Mouse (Mus musculus) testis, postnatal 10 days (tissue): ENCODE data around the gene Dock4.

Experiments used
- DNase-seq: peaks from one replicate; pipeline ENCODE4 v3.0.0; 2021; ENCODE audit warnings: low spot score

The Dock4 gene

DNA sequence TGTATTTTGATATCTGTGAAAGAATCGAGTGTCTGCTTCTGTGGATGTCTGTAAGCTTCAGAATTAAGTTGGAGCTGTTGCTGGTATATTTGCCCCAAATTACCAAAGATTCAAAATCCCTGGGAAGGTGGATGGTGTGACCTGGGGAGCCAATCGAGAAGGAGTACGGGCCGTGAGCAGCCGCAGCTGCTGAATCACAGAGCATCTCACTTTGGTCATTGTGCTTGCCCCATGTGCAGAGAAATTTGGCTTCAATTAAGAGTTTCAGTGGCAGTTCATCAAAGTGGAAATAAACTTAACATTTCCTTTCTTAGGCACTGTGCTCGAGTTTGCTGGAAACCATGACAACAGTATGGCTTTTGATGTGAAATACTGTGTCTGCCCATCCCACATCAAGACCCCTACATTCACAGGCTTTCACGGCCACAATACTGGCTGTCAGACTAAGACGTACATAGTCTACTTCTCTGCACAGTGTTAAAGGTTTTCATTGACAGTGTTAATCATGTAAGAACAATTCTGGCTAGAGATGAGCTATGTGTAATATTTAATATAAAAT, 321.6 kb downstream of the Dock4 start:
- no peak for DNase-seq

DNA sequence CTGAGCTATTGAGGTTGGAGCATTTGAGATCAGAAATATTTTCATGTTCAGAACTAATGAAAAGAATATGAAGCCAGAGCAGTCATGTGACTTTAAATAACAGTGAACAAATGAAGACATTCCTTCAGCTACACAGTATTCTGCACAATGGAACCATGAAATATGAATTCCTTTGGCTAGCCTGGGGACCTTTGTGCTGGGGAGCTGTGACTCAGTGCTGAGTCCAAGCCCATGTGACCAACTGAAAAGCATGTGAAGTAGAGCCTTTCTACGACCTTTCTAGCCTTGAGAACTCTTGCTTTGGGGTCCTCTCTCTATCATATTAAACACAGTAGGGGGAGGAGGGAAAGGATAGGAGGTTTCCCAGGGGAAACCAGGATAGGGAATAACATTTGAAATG, 327.3 kb downstream of the Dock4 start:
- DNase-seq, result no peak

DNA sequence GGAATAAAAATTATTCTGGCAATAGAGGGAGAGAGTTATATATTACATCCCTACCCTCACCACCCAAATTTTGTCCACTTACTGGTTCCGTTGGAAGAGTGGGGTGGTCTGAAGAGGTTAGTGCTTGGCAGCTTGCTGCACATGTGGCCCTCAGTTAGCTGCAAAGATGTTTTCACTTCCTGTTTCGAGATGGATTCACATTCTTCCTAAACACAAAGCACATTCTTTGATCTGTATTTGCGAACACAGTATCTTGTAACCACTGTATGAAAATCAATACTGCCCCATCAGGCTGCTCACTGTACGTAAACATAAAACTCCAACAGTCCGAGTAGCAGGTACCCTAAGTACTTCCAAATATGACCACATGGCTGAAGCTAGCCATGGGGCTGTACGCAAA, 335.8 kb downstream of the Dock4 start:
- DNase-seq, result no peak

DNA sequence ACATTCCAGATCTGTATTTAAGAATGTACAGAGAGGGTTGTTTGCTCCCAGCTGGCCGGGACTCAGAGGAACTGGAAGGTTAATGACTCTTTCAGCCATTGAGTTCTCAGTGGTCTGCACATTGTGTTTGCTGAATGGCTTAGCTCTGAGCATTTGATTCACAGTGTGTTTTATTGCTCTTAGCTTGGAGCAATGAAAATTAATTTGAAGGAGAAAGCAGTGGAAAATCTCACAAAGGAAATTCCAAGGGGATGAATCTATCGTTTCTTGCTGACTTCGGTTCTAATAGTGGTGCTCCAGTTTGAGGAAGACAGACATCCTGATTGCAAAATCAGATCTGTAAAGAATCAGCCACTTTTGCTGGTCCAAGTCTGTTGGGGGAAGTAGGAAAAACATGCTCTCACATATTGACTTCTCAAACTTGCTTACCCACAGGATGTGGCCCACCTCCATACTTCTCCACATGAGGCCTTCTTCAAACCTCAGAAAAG, 342.9 kb downstream of the Dock4 start:
- no peak for DNase-seq

DNA sequence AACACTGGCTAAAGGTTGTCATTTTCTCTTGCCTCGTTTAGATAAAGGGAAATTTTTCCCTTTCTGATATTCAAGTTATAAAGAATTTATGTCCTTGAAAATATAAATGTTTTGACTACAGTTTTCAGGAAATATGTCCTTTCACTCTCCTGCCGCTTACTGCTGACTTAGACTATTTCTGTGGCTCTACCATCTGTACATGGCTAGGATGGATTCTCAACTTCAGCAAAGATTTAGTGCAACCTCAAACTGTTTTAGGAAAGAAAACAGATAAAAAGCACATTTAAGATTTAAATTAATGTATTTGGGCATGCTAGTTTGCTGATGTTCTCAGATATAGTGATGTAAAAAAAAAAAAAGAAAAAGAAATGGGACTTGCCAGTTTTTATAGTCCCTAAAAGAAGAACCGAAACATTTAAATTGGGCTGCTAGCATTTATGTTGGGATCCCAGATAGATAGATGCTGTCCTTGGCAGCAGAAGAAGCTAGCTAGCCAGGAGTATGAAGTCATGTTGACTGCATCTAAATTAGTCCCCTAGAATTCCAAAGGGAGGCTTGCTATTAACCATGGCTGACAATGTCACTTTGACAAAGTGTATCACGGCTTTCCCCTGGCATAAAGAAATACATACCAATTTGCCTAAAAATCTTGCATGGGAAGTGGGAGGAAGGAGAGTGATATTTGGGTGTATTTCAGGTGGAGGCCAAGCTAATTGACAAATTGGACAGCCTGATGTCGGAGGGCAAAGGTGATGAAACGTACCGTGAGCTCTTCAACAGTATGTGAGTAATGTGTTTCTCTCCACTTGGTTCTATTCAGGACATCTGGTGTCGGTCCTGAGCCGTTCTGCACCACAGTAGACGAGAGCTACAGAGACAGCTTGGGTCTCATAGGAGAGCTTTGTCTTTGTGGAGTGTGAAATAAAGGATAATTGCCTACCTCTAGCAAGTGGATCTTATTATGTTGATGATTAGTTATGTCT, 343.9 kb downstream of the Dock4 start:
- no peak for DNase-seq

DNA sequence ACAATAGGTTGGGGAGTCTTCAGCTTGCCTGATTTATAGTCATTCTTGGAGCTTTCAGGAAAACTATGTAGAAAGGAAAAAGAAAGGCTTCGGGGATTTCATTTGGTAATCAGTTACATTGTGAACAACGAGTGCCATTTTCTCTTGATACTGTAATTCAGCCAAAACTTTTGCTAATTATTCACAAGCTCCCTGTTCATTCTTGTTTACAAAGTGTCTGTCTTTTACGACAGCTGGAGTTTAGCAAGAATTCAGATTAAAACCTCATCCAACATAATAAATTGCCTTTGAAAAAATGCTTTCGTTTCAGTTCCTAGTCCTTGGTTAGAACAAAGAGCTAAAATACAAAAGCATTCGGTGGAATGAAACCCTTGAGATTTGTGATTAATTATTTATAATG, 345.5 kb downstream of the Dock4 start:
- DNase-seq, result no peak

DNA sequence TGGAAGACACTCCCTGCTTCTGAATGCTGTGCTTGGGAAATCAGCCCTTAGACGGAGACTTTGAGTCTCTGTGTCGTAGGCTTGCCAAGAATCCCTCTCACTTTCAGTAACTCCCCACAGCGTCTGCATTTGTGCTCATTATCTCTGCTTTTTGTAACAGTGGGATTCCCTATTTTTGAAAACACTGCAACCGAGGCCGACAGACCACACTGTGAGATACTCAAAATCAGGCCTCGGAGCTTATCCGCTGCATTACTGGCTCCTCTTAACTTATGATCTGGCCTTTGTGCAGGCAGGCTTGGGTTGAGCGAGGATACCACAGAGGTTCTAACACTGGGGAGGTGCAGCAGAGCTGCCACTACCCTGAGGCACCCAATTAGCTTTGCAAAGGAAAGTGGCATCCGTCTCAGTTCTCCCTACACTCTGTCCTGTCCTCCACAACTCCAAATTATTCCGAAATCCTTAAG, 346.5 kb downstream of the Dock4 start:
- DNase-seq, result no peak

DNA sequence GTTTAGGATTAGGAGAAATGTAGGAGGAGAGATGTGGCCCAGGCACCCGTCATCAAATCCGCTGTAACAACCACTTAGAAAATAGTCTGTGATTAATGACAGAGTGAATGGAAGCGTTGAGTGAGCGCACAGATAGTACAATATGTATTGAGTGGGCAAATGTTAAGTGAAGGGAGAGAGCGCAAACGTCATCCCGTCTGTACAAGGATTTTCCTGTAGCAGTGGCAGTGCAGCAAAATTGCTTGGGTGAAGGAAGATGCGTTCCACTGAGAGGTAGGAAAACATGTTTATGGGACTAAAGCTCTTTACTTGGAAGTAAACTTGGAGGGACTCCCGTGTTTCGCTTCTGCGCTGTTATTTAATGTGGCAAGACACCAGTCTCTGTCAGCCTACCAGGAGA, 348.3 kb downstream of the Dock4 start:
- no peak for DNase-seq

DNA sequence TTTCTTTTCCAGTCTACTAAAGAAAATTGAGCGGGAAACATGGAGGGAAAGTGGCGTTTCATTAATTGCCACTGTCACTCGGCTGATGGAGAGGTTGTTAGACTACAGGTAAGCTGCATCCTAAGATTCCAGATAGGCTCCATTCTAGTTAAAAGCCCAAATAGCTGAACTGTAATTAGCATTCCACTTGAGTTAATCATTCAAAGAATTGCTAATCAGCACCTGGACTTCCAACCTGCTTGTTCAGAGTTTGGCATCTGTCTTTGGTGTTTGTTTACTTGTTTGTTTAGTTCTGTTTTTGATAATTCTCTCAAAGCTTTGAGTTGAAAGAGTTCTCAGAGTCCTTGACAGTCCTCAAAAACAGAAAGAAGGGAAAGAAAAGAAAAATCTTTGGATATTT, 349.0 kb downstream of the Dock4 start:
- DNase-seq, result no peak

DNA sequence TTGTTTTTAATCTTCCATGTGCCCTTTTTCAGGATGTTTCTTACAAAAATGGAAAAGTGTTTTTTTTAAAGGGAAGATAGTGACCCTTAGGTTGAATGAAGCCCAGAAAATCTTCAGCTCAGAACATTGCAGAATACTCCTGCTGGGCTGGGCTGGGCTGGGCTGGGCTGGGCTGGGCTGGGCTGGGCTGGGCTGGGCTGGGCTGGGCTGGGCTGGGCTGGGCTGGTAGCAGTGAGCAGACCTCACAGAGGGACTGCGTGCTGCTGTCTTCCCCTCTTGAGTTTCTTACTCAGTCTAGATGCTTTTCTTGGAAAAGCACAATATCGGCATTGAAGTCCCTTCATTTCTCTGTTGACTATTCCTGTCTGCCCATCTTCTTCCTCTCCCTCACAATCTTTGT, 350.0 kb downstream of the Dock4 start:
- no peak for DNase-seq

DNA sequence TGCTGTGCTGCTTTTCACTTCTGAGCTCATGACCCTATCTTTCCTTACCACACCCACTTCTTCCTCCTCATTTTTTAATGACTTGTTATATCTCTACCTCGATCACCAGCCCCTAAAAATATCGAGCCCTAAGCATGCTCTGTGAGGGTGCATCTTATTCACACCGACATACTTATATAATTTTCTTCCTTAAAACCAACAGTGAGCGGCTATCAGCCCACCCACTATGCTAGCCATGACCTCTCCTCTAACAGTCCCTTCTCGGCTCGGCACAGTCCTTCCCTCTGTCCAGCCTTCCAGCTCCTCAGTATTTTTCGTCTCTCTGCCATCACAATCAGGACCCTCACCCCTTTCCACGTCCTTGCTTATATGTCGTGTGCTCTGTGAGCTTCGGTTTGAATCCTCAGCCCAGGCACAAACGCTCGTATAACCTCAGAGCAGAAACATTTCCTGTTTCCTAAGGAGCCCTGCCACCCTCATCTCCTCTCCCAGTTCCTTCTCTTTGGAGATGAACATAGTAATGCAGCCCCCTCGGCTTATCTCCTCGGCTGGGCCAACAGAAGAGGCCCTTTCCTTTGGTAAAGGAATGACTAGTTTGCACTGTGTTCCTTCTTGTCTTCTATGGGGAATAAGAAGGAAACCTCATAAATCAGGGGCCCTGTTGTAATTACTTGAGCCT, 351.2 kb downstream of the Dock4 start:
- no peak for DNase-seq

DNA sequence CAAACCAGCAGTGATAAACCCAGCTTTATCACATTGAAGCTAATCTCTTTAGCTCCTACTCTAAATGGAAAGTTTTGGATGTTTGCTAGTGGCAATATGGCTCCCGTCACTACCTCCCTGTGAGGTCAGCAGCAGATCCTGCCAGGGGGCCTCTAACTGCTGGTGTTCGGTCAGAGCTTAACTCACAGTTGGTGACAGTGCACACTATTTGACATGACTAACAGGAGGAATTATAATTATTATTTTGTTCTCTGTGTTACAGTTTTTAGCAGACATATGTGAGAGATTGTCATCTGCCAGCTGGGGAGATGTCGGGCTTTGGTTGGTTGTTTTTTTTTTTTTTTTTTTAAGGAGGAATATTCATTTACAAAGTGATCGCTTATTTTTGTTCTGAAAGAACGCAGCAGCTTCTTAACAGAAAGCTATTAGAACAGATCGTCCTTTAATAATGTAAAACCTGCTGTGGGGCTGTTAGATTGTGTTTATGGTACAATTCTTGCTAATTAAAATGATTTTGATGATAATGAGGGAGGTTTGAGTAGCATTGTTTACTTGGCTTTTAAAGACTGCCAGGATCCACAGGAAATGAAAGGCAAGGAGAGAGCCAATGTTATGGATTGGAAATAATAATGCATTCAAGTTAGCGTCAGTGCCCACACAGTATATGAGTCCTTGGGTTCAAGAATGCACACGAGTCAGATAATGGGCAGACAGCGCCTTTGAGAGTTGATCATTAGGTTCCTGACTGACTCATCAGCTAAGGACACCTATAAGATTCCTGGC, 352.0 kb downstream of the Dock4 start:
- no peak for DNase-seq

DNA sequence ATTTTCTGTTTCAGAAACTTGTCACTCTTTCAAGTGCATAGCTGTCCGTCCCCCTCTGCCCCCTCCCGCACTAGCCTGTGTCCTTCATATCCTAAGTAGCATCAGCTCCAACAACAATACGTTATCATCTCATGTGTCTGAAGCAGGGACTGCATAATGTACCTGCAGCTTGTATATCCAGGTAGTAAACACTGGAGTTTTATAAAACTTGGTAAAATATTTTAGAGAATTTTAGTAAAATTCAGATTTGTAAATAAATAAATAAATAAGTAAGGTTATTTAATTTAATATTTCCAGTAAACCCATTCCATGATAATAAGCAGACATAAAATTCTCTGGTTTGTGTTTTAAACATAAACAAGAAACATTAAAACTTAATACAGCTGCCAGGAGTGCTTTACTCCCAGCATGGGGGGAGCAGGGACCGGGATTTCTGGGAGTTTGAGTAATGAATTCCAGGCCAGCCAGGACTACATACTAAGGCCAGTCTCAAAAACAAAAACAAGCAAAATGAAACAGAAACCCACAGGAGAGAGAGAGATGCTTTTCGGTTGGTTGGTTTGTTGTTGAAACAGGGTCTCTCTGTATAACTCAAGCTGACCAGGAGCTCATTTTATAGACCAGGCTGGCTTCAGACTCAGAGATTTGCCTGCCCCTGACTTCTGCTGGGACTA, 352.7 kb downstream of the Dock4 start:
- DNase-seq, result no peak

DNA sequence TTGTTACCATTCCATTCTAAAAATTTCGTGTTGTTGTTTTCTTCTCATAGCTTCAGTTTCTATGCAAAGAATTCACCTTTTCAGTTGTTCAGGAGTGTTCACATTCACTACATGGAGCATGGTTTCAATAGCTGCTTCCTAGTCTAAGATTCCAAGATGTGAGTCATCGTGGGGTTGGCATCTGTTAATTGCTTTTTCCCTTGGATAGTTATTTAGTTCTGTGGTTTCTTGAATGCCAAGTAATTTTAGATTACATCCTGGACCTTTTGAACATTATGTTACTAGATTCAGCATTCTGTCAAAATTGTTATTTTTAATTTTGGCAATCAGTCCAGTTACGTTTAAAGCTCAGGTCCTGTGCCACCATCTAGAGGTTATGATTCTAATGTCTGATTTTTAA, 355.7 kb downstream of the Dock4 start:
- no peak for DNase-seq

DNA sequence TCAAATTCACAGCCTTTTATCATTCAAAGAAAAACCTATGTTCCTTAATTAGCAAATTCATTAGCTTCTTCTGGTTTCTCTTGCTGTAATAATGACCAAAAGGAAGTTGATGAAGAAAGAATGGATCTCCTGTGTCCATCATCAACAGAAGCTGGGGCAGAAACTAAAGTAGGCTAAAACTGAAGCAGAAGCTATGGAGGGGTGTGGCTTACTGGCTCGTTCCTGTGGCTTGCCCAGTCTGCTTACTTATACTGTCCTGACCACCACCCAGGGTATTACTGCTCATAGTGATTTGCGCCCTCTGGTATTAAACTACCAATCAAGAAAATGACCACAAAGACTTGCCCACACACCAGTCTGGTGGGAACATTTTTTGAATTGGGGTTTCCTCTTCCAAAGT, 359.5 kb downstream of the Dock4 start:
- no peak for DNase-seq

DNA sequence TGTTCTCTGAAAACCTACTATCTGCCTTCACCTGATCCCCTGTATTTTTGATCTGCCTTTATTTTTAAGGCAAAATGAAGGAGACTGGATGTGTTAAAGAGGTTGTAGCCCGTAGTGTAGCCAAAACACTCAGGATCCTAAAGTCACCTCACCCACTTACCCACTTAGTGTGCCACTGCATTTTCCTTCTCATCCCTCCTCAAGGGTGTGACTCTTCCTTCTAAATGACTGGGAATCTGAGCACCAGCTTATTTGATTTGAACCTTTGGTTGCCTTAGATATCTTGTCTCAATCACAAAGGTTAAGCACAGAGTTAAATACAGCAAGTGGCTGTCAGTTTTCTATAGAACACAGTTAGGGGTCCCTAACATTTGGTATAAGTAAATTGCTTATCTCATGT, 362.2 kb downstream of the Dock4 start:
- no peak for DNase-seq

DNA sequence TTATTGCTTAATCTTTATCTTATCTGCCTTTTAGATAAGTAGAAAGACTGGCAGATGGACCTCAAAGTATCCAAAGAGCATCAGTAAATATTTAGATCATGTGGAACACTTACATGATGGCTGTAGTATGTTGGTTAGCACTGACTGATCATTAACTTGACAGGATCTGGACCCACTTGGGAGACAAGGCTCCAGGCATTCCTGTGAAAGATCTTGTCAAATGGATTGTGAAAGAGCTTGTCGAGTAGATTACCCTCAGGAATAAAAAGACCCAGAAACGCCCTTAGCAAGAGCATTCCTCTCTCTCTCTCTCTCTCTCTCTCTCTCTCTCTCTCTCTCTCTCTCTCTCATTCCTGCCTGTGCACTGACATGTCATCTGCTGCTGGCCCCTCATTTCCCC, 367.7 kb downstream of the Dock4 start:
- no peak for DNase-seq

DNA sequence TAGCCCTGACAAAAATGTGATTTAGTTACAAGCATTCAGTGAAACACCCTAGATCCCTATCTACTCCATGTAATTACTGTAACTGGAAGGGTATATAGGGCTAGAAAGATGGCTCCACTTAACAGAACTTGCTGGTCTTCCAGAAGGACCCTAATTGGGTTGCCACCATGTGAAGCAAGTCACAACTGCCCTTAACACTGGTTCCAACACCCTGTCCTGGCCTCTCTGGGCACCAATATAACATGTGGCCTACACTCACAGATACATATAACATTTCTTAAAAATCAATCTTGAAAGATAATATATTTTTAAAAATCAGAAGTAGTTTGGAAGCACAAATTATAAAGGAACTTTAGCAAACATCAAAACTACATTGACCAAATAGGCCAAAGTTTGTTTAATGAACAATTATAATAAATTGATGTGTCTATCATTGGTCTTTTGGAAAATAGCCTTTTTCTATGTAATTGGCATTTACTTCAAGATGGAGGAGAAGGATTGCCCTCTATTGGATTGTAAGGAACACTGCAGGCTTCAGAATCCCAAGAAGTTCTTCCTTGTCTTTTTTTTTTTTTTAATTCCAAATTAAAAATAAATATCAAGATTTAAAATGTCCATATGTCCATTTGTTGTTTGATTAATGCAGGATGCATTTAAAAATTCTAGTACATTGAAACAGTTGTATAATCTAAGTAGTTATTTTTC, 369.1 kb downstream of the Dock4 start:
- no peak for DNase-seq

DNA sequence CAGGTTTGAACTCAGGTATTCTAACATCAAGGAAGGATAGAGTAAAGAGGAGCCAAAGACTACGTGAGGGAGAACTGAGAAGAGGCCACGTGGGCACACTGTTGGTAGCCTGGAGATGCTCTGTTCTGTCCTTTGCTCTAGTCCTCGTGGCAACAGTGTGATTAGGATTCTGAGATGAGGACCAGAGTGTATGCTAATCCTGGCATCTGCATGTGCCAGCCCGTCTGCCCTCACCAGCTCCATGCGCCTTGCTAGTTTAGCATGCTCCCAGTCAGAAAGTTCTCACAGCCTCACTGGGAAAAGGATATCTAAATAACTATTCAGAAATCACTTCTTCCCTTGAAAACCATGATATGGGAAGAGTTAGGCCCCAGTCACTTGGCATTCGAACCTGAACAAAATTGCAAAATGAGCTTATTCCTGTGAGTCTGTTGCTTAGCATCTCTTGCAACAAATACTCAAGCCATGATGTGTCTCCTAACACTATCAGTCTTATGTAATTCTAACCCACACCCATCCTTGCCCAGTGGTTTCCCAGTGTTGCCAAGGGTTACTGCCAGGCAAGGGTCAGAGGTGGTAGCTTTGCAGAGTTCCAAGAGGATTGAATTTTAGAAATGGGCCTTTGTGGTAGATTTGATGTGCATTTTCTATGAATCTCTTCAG, 372.4 kb downstream of the Dock4 start:
- DNase-seq, result no peak

DNA sequence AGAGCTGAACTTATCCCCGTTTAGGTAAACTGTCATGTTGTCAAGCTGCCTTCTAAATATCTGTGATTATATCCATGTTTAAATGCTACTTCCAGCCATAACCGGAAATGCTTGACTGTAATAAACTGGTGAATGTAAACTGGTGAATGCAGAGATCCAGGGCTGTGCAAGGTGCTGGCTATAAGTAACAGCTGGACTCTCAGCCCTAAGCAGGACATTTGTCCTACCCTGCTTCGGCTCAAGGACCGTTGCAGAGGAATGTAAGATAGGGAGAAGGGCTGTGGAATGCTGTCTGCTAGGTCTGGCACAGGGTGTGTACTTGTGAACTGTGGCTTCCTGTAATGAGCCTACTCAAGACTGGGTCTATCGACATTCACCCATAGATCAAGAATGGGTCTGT, 377.9 kb downstream of the Dock4 start:
- no peak for DNase-seq
